Mouse (Mus musculus) olfactory bulb, adult 2 months (tissue): ENCODE measurements around the gene Abca5. TPM values are rescaled to one million over a fixed set of nuclear protein-coding genes. Genes with fewer than 3 reads are reported as not detected.

Experiments
- H3K27ac ChIP-seq: fragments of 200-500 bp; 2 replicates; pipeline ENCODE4 v1.5.1; 2012; ENCODE audit warnings: low read depth, low read length; ENCODE audit not compliant: insufficient read depth
- H3K4me1 ChIP-seq: fragments of 200-500 bp; 2 replicates; pipeline ENCODE4 v1.6.1; 2012; ENCODE audit warnings: low read length; ENCODE audit not compliant: control insufficient read depth, insufficient read depth
- H3K4me3 ChIP-seq: fragments of 200-500 bp; 2 replicates; pipeline ENCODE4 v1.5.1; 2012; ENCODE audit warnings: mild to moderate bottlenecking, low read depth, low read length, moderate library complexity; ENCODE audit not compliant: insufficient read depth
- CTCF ChIP-seq: fragments of 200-500 bp; IDR thresholded peaks from 2 replicates; pipeline ENCODE4 v1.5.1; 2012; ENCODE audit warnings: low read depth, mild to moderate bottlenecking, low read length, moderate library complexity; ENCODE audit not compliant: insufficient read depth
- POLR2A ChIP-seq: fragments of 200-500 bp; IDR thresholded peaks from 2 replicates; pipeline ENCODE4 v1.6.1; 2012; ENCODE audit warnings: mild to moderate bottlenecking, low read depth, low read length, moderate library complexity; ENCODE audit not compliant: insufficient read depth
- WGBS: fragments of 180-500 bp; shearing (Covaris S2); methylation state at CpG from one replicate; pipeline ENCODE4 v1.1.7; 2018; 5-methylcytosine and 5-hydroxymethylcytosine counted together
- polyA plus RNA-seq: library from polyadenylated mRNA; stranded (reverse); fragments of >200 nt; gene quantifications from 2 replicates; pipeline ENCODE4 v1.2.4, GENCODE M21; 2012; ENCODE audit warnings: low replicate concordance; ENCODE audit not compliant: missing spikeins, insufficient read depth, insufficient read length

Gene Abca5
- polyA plus RNA-seq, 1 experiment, result not detected

GRCm38 (mm10) chr11:110284185-110284787 lies 53.2 kb downstream of the Abca5 start:
- 92% methylated on average over 9 of the region's 9 CpGs for WGBS
- no peak overlapping the region for H3K27ac ChIP-seq
- no peaks in the 10 kb centered on the region for H3K4me1 ChIP-seq
- TF ChIP-seq CTCF (no peak), POLR2A (no peak)
- H3K4me3 ChIP-seq, result no peak overlapping the region

- Histone ChIP-seq H3K4me1 (no peaks in the 10 kb centered on the region), H3K27ac (no peak overlapping the region), H3K4me3 (no peak overlapping the region)
- WGBS, result 78% methylated on average over 3 of the region's 3 CpGs
- TF ChIP-seq CTCF (no peak), POLR2A (no peak)
Measured at GRCm38 (mm10) chr11:110274794-110275193, 62.7 kb downstream of the Abca5 start.

- 1% methylated on average over 5 of the region's 5 CpGs for WGBS
- Histone ChIP-seq H3K4me3 (no peak overlapping the region), H3K27ac (no peak overlapping the region), H3K4me1 (0 out of 2 replicates have a peak, but pooled peaks cover 1% of the 10 kb centered on the region)
- TF ChIP-seq POLR2A (no peak), CTCF (no peak)
Measured at GRCm38 (mm10) chr11:110271745-110272144, 65.8 kb downstream of the Abca5 start.

- 30% methylated on average over 8 of the region's 8 CpGs for WGBS
- no peak overlapping the region for H3K27ac ChIP-seq
- TF ChIP-seq CTCF (peak; percentile 52), POLR2A (no peak)
- no peak overlapping the region for H3K4me3 ChIP-seq
- 0 out of 2 replicates have a peak, but pooled peaks cover 2% of the 10 kb centered on the region for H3K4me1 ChIP-seq
Measured at GRCm38 (mm10) chr11:110268244-110268844, 69.2 kb downstream of the Abca5 start.

GRCm38 (mm10) chr11:110267232-110267631 lies 70.3 kb downstream of the Abca5 start:
- Histone ChIP-seq H3K4me3 (no peak overlapping the region), H3K27ac (no peak overlapping the region), H3K4me1 (0 out of 2 replicates have a peak, but pooled peaks cover 2% of the 10 kb centered on the region)
- TF ChIP-seq POLR2A, result no peak
- no peak for TF ChIP-seq CTCF
- 92% methylated on average over 6 of the region's 6 CpGs for WGBS

- 57% methylated on average over 11 of the region's 11 CpGs for WGBS
- TF ChIP-seq POLR2A, result no peak
- TF ChIP-seq CTCF, result no peak
- no peak overlapping the region for H3K4me3 ChIP-seq
- H3K4me1 ChIP-seq, result 0 out of 2 replicates have a peak, but pooled peaks cover 2% of the 10 kb centered on the region
- no peak overlapping the region for H3K27ac ChIP-seq
Measured at GRCm38 (mm10) chr11:110266757-110267156, 70.8 kb downstream of the Abca5 start.

GRCm38 (mm10) chr11:110261867-110262266 lies 75.6 kb downstream of the Abca5 start:
- H3K4me1 ChIP-seq, result 0 out of 2 replicates have a peak, but pooled peaks cover 2% of the 10 kb centered on the region
- H3K4me3 ChIP-seq, result no peak overlapping the region
- TF ChIP-seq CTCF (no peak), POLR2A (no peak)
- 78% methylated on average over 3 of the region's 3 CpGs for WGBS
- H3K27ac ChIP-seq, result no peak overlapping the region

- no peaks in the 10 kb centered on the region for H3K4me1 ChIP-seq
- TF ChIP-seq CTCF, result no peak
- H3K4me3 ChIP-seq, result no peak overlapping the region
- WGBS, result 75% methylated on average over 4 of the region's 4 CpGs
- no peak overlapping the region for H3K27ac ChIP-seq
Measured at GRCm38 (mm10) chr11:110257911-110258310, 79.6 kb downstream of the Abca5 start.

GRCm38 (mm10) chr11:110257061-110257460 lies 80.5 kb downstream of the Abca5 start:
- H3K4me3 ChIP-seq, result no peak overlapping the region
- H3K4me1 ChIP-seq, result no peaks in the 10 kb centered on the region
- TF ChIP-seq CTCF (no peak), POLR2A (no peak)
- H3K27ac ChIP-seq, result no peak overlapping the region
- WGBS, result 96% methylated on average over 4 of the region's 4 CpGs
